ENCODE assay signal across 8 mouse cellular contexts in genomic region chr12:4475251-4475993, GRCm38 (mm10). TPM values are rescaled to one million over a fixed set of nuclear protein-coding genes. Genes with fewer than 3 reads are reported as not detected.
DNase-seq lines count a peak whose midpoint lies in the region; ATAC-seq lines count a peak whose summit lies in the region.

No protein-coding gene starts in this region.

- peak overlapping the region; percentile 80 for H3K4me3 ChIP-seq in kidney, embryonic 14.5 days (ENCODE audit: low read length)
- peak overlapping the region; percentile 75 for H3K4me3 ChIP-seq in heart, embryonic 16.5 days (ENCODE audit: low read length)
- H3K4me3 ChIP-seq in midbrain, embryonic 11.5 days (ENCODE audit: low read depth, low read length), result peak overlapping the region; percentile 95

- ATAC-seq in kidney, embryonic 14.5 days (ENCODE audit: low FRiP score, low TSS enrichment), result no peak
- ATAC-seq in heart, embryonic 16.5 days (replicated peaks; ENCODE audit: extremely low read depth, insufficient read depth, low FRiP score), result no peak
- ATAC-seq in midbrain, embryonic 11.5 days (ENCODE audit: low FRiP score), result no peak; the same call in 1 of the 2 replicates

- peak overlapping the region; percentile 86; the same call in 1 of the 2 replicates for H3K9ac ChIP-seq in kidney, embryonic 14.5 days (ENCODE audit: low read depth, low read length)
- H3K9ac ChIP-seq in heart, embryonic 16.5 days (ENCODE audit: low read length), result peak overlapping the region; percentile 86
- peak overlapping the region; percentile 94; the same call in 1 of the 2 replicates for H3K9ac ChIP-seq in midbrain, embryonic 11.5 days (ENCODE audit: low read length)

- no peak for DNase-seq in kidney, postnatal 4 days
- peak; percentile 15 for DNase-seq in R1 (ENCODE audit: low read depth, low spot score)
- peak; percentile 85 for DNase-seq in midbrain, embryonic 11.5 days (ENCODE audit: low spot score, missing footprints)
- no peak for DNase-seq in layer of hippocampus, adult 18-20 months (ENCODE audit: low spot score in 2 of 2)
- DNase-seq in layer of hippocampus, adult 8-10 months (ENCODE audit: low spot score in 2 of 2), result no peak
- no peak for DNase-seq in urinary bladder, postnatal 4 days (ENCODE audit: low spot score in 2 of 2)

- H3K4me2 ChIP-seq in kidney, embryonic 14.5 days (replicated peaks; ENCODE audit: low read depth, low read length), result peak overlapping the region; percentile 94
- H3K4me2 ChIP-seq in heart, embryonic 16.5 days (ENCODE audit: low read depth, low read length), result peak overlapping the region; percentile 76
- peak overlapping the region; percentile 88 for H3K4me2 ChIP-seq in midbrain, embryonic 11.5 days

- 6% methylated on average over 18 of the region's 18 CpGs for WGBS in kidney, embryonic 14.5 days
- 18% methylated on average over 18 of the region's 18 CpGs for WGBS in heart, embryonic 16.5 days
- 7% methylated on average over 18 of the region's 18 CpGs for WGBS in midbrain, embryonic 11.5 days

- no peaks in the 10 kb centered on the region for H3K9me3 ChIP-seq in kidney, embryonic 14.5 days (ENCODE audit: control insufficient read depth, low read length)
- no peaks in the 10 kb centered on the region for H3K9me3 ChIP-seq in heart, embryonic 16.5 days (replicated peaks; ENCODE audit: control insufficient read depth, low read length)
- no peaks in the 10 kb centered on the region for H3K9me3 ChIP-seq in midbrain, embryonic 11.5 days (ENCODE audit: control insufficient read depth, low read length)

- peaks cover 11% of the 10 kb centered on the region; the same call in 1 of the 2 replicates for H3K4me1 ChIP-seq in kidney, embryonic 14.5 days (ENCODE audit: control insufficient read depth, insufficient read depth, low read length)
- H3K4me1 ChIP-seq in heart, embryonic 16.5 days (ENCODE audit: control insufficient read depth, insufficient read depth, low read length), result peaks cover 17% of the 10 kb centered on the region
- H3K4me1 ChIP-seq in midbrain, embryonic 11.5 days (ENCODE audit: control insufficient read depth, insufficient read depth, low read length), result peaks cover 8% of the 10 kb centered on the region; the same call in 1 of the 2 replicates

- H3K36me3 ChIP-seq in kidney, embryonic 14.5 days (ENCODE audit: control insufficient read depth, insufficient read depth, low read length), result no peaks in the 10 kb centered on the region
- no peaks in the 10 kb centered on the region for H3K36me3 ChIP-seq in heart, embryonic 16.5 days (ENCODE audit: control insufficient read depth, insufficient read depth)
- H3K36me3 ChIP-seq in midbrain, embryonic 11.5 days (ENCODE audit: control insufficient read depth, insufficient read depth, low read length), result no peaks in the 10 kb centered on the region

- H3K27me3 ChIP-seq in kidney, embryonic 14.5 days (ENCODE audit: control insufficient read depth, insufficient read depth, low read length), result no peaks in the 10 kb centered on the region; the same call in 1 of the 2 replicates
- H3K27me3 ChIP-seq in heart, embryonic 16.5 days (ENCODE audit: control insufficient read depth, insufficient read depth, low read length), result no peaks in the 10 kb centered on the region
- peaks cover 8% of the 10 kb centered on the region for H3K27me3 ChIP-seq in midbrain, embryonic 11.5 days (ENCODE audit: control insufficient read depth, insufficient read depth, low read length)

- no peak overlapping the region for H3K27ac ChIP-seq in kidney, embryonic 14.5 days (ENCODE audit: low read depth, low read length)
- no peak overlapping the region; the same call in none of the 2 replicates for H3K27ac ChIP-seq in heart, embryonic 16.5 days (ENCODE audit: low read length)
- no peak overlapping the region for H3K27ac ChIP-seq in midbrain, embryonic 11.5 days (ENCODE audit: low read depth, low read length)

RNA-seq across cellular contexts. Expression of gene Ncoa1, which starts 1.6 kb away (rescaled TPM):
- 8.9 and 10.6 TPM in 2 replicates for polyA plus RNA-seq in kidney, embryonic 14.5 days (2014; fragmentation: Nextera tagmentation; extraction: Ambion mirVana)
- 6.0 and 6.2 TPM in 2 replicates for polyA plus RNA-seq in heart, embryonic 16.5 days (2015; fragmentation: Nextera tagmentation; extraction: Ambion mirVana)
- 4.7 and 4.9 TPM in 2 replicates for polyA plus RNA-seq in midbrain, embryonic 11.5 days (2014; fragmentation: Nextera tagmentation; extraction: Ambion mirVana)
- 100 to 1,000 TPM; 138 to 140 TPM for total RNA-seq in layer of hippocampus, adult 18-20 months (2021)
- 100 to 1,000 TPM; 116 to 149 (median 137) TPM for total RNA-seq in layer of hippocampus, adult 8-10 months (2022)

Comparison
In these comparisons a context has a peak if more than half of its experiments do, and no peak if none do; other contexts are left out.
1. DNase-seq: peak in R1 (single experiment) and midbrain, embryonic 11.5 days (single experiment); none in kidney, postnatal 4 days (0 of 2), layer of hippocampus, adult 18-20 months (0 of 2), layer of hippocampus, adult 8-10 months (0 of 2) and urinary bladder, postnatal 4 days (0 of 2).
2. Peak in every context shown above with its lines, with median percentiles within 50 percentile points of each other: H3K4me2 ChIP-seq, H3K4me3 ChIP-seq and H3K9ac ChIP-seq.